Mouse (Mus musculus) spleen, adult 2 months (tissue): ENCODE results near the gene Ece1.

Source experiments
- CTCF ChIP-seq: fragments of 200-500 bp; IDR thresholded peaks from 2 replicates; pipeline ENCODE4 v1.5.1; 2011; ENCODE audit warnings: mild to moderate bottlenecking, inconsistent platforms; ENCODE audit not compliant: insufficient read depth, insufficient read length, insufficient replicate concordance; ENCODE audit errors: extremely low read depth
- POLR2A ChIP-seq: fragments of 200-500 bp; IDR thresholded peaks from 2 replicates; pipeline ENCODE4 v1.6.1; 2011; ENCODE audit warnings: low read depth, low read length, inconsistent platforms

GRCm38 (mm10) chr4:137870979-137871378, 8.9 kb downstream of the Ece1 start:
- TF ChIP-seq CTCF (peak; percentile 8; the same call in 1 of the 2 replicates), POLR2A (no peak)
